Mouse (Mus musculus): ENCODE measurements around the gene Tesmin. TPM values are rescaled to one million over a fixed set of nuclear protein-coding genes. Genes with fewer than 3 reads are reported as not detected.

Gene Tesmin
- polyA plus RNA-seq, 1 experiment from 2014 or later = 0.43 TPM

Other genes starting within 250 kb of the Tesmin start
- 94.6 and 103 TPM in 2 replicates for gene Mrpl21, start 106.0 kb upstream of the Tesmin start, polyA plus RNA-seq (2015; fragmentation: Nextera tagmentation; extraction: Ambion mirVana)
- 11.3 and 13.3 TPM in 2 replicates for gene Ighmbp2, start 105.8 kb upstream of the Tesmin start, polyA plus RNA-seq (2015; fragmentation: Nextera tagmentation; extraction: Ambion mirVana)
- 16.1 TPM in 2 replicates for gene Cpt1a, start 66.5 kb upstream of the Tesmin start, polyA plus RNA-seq (2015; fragmentation: Nextera tagmentation; extraction: Ambion mirVana)
- gene Gal, start 25.7 kb downstream of the Tesmin start, polyA plus RNA-seq (2015; fragmentation: Nextera tagmentation; extraction: Ambion mirVana) = 9.8 and 12.5 TPM in 2 replicates
- 55.7 and 65.4 TPM in 2 replicates for gene Ppp6r3, start 186.9 kb downstream of the Tesmin start, polyA plus RNA-seq (2015; fragmentation: Nextera tagmentation; extraction: Ambion mirVana)